Mouse (Mus musculus): ENCODE results near the gene Setmar. TPM values are rescaled to one million over a fixed set of nuclear protein-coding genes. Genes with fewer than 3 reads are reported as not detected.

The Setmar gene
- total RNA-seq (2023): 1 to 10 TPM; 1.6 to 3.2 TPM

GRCm38 (mm10) chr6:108064918-108065526 is at the start of gene Setmar:
TSS of gene Setmar (plus strand) at chr6:108065045.

Other genes starting within 250 kb of the Setmar start
- gene Sumf1, start 120.5 kb downstream of the Setmar start, total RNA-seq (2023): 10 to 100 TPM; 26.5 to 36.8 TPM
- gene Itpr1, start 148.1 kb downstream of the Setmar start, total RNA-seq (2023): 100 to 1,000 TPM; 177 to 194 TPM